Mouse (Mus musculus): ENCODE measurements around the gene Zfp966. TPM values are rescaled to one million over a fixed set of nuclear protein-coding genes. Genes with fewer than 3 reads are reported as not detected.
"Not testable (repeated sequence)": the region's sequence is repeated elsewhere in the genome, so short reads cannot be mapped to it uniquely, and the experiment has no call there.

The Zfp966 gene
- 8.3 and 9.2 TPM in 2 replicates for total RNA-seq (2021)
- long read RNA-seq, experiment 1, partial matches to known transcripts = 0 of 1 reads
- long read RNA-seq, experiment 1, other reads (novel, unspliced or antisense) = 1 of 1 reads
- long read RNA-seq, experiment 2, partial matches to known transcripts = 2 of 2 reads
- long read RNA-seq, experiment 2, other reads (novel, unspliced or antisense) = 0 of 2 reads

DNA sequence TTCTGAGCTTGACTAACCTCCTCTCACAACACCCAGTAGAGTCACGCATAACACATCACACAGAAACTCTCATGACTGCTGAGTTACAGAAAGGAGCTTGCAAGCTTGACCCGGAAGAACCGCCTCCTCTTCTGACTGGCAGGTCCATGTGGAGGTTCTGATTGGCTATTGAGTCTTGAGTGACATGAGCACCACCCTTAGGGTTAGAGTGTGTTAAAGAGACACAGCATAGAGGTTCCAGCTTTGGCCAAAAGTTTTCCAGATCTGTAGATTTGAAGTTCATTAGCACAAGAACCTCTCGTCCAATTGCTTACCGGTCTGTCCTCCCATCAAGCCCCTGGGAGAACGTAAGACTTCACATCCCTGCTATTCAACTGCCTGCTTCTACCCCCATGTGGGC, at the start of gene Zfp966:
TSS of gene Zfp966 (minus strand) at position 101 of the 400 bp plus-strand sequence.
- not testable (repeated sequence) for DNase-seq

DNA sequence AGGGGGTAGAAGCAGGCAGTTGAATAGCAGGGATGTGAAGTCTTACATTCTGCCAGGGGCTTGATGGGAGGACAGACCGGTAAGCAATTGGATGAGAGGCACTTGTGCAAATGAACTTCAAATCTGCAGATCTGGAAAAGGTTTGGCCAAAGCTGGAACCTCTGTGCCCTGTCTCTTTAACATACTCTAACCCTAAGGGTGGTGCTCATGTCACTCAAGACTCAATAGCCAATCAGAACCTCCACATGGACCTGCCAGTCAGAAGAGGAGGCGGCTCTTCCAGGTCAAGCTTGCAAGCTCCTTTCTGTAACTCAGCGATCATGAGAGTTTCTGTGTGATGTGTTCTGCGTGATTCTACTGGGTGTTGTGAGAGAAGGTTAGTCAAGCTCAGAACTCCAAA, 34.1 kb upstream of the Zfp966 start, which contains the start of gene Gm2026:
TSS of gene Gm2026 (plus strand) at position 301 of the 400 bp plus-strand sequence.
- DNase-seq = not testable (repeated sequence)

- DNase-seq = not testable (repeated sequence)
Measured at GRCm38 (mm10) chr2:175869024-175869423, 61.9 kb downstream of the Zfp966 start, which contains the start of gene Gm6710. Gene Gm6710 (plus strand): TSS chr2:175869219.

Other genes starting within 250 kb of the Zfp966 start
- not detected in 2 replicates for gene Zfp969, start 227.5 kb downstream of the Zfp966 start, total RNA-seq (2021)
- 6.0 TPM in 1 of 2 replicates, not detected in the other for gene Gm2007, start 189.6 kb downstream of the Zfp966 start, total RNA-seq (2021)
- 5.9 and 10.2 TPM in 2 replicates for gene Gm14288, start 130.0 kb downstream of the Zfp966 start, total RNA-seq (2021)
- gene Gm6710, start 61.9 kb downstream of the Zfp966 start, total RNA-seq (2021) = 21.3 and 23.5 TPM in 2 replicates
- 21.1 and 25.2 TPM in 2 replicates for gene Gm2026, start 34.2 kb upstream of the Zfp966 start, total RNA-seq (2021)
- gene Gm2004, start 218.7 kb upstream of the Zfp966 start, total RNA-seq (2021) = 4.6 and 13.4 TPM in 2 replicates